Mouse (Mus musculus): ENCODE measurements around the gene Mrpl2. TPM values are rescaled to one million over a fixed set of nuclear protein-coding genes. Genes with fewer than 3 reads are reported as not detected.

Mrpl2 gene
- total and polyA plus RNA-seq, 2 experiments = 58.5 to 95.1 TPM

- WGBS = 90% methylated on average over 5 of the region's 5 CpGs
- Histone ChIP-seq H3K27me3 (ENCODE audit: control insufficient read depth, insufficient read depth, low read length) (no peaks in the 10 kb centered on the region), H3K36me3 (ENCODE audit: control insufficient read depth, insufficient read depth, low read length) (no peaks in the 10 kb centered on the region), H3K79me2 (ENCODE audit: control insufficient read depth, insufficient read depth, low read length) (no peaks in the 10 kb centered on the region), H3K4me1 (ENCODE audit: control insufficient read depth, insufficient read depth, low read length) (no peaks in the 10 kb centered on the region), H3K9ac (ENCODE audit: low read depth, low read length) (no peak overlapping the region), H3K27ac (replicated peaks; ENCODE audit: insufficient read depth, low read depth, low read length) (no peak overlapping the region), H3K4me3 (ENCODE audit: insufficient read depth, low read depth, low read length) (no peak overlapping the region)
- TF ChIP-seq CTCF (IDR thresholded peaks at IDR 0.05; ENCODE audit: low read depth, low read length) = no peak
- no peak for TF ChIP-seq POLR2A (IDR thresholded peaks at IDR 0.05; ENCODE audit: extremely low read depth, insufficient read depth, low read length)
- DNase-seq (ENCODE audit: extremely low read depth, low read depth, low spot score) = no peak
Measured at GRCm38 (mm10) chr17:46605126-46605525, 40.9 kb upstream of the Mrpl2 start.

- no peak overlapping the region for H3K9ac ChIP-seq (ENCODE audit: low read depth, low read length)
- no peak overlapping the region for H3K27ac ChIP-seq (replicated peaks; ENCODE audit: insufficient read depth, low read depth, low read length)
- H3K4me3 ChIP-seq (ENCODE audit: insufficient read depth, low read depth, low read length) = no peak overlapping the region
- DNase-seq (ENCODE audit: extremely low read depth, low read depth, low spot score) = no peak
- H3K4me1 ChIP-seq (ENCODE audit: control insufficient read depth, insufficient read depth, low read length) = no peaks in the 10 kb centered on the region
- H3K27me3 ChIP-seq (ENCODE audit: control insufficient read depth, insufficient read depth, low read length) = no peaks in the 10 kb centered on the region
- WGBS = 89% methylated on average over 12 of the region's 12 CpGs
- no peaks in the 10 kb centered on the region for H3K79me2 ChIP-seq (ENCODE audit: control insufficient read depth, insufficient read depth, low read length)
- no peaks in the 10 kb centered on the region for H3K36me3 ChIP-seq (ENCODE audit: control insufficient read depth, insufficient read depth, low read length)
- TF ChIP-seq POLR2A (IDR thresholded peaks at IDR 0.05; ENCODE audit: extremely low read depth, insufficient read depth, low read length) (no peak), CTCF (IDR thresholded peaks at IDR 0.05; ENCODE audit: low read depth, low read length) (no peak)
Measured at GRCm38 (mm10) chr17:46605987-46606386, 40.0 kb upstream of the Mrpl2 start.

- Histone ChIP-seq H3K27ac (replicated peaks; ENCODE audit: insufficient read depth, low read depth, low read length) (no peak overlapping the region), H3K36me3 (ENCODE audit: control insufficient read depth, insufficient read depth, low read length) (no peaks in the 10 kb centered on the region), H3K4me1 (ENCODE audit: control insufficient read depth, insufficient read depth, low read length) (no peaks in the 10 kb centered on the region), H3K27me3 (ENCODE audit: control insufficient read depth, insufficient read depth, low read length) (no peaks in the 10 kb centered on the region), H3K9ac (ENCODE audit: low read depth, low read length) (peak overlapping the region; percentile 43), H3K4me3 (ENCODE audit: insufficient read depth, low read depth, low read length) (no peak overlapping the region), H3K79me2 (ENCODE audit: control insufficient read depth, insufficient read depth, low read length) (no peaks in the 10 kb centered on the region)
- no peak for DNase-seq (ENCODE audit: extremely low read depth, low read depth, low spot score)
- TF ChIP-seq CTCF (IDR thresholded peaks at IDR 0.05; ENCODE audit: low read depth, low read length) (no peak), POLR2A (IDR thresholded peaks at IDR 0.05; ENCODE audit: extremely low read depth, insufficient read depth, low read length) (no peak)
- 74% methylated on average over 15 of the region's 15 CpGs for WGBS
Measured at GRCm38 (mm10) chr17:46609721-46610514, 36.1 kb upstream of the Mrpl2 start.

GRCm38 (mm10) chr17:46611316-46611715 is 34.7 kb upstream of the Mrpl2 start:
- H3K36me3 ChIP-seq (ENCODE audit: control insufficient read depth, insufficient read depth, low read length) = no peaks in the 10 kb centered on the region
- H3K27me3 ChIP-seq (ENCODE audit: control insufficient read depth, insufficient read depth, low read length) = no peaks in the 10 kb centered on the region
- no peak for TF ChIP-seq CTCF (IDR thresholded peaks at IDR 0.05; ENCODE audit: low read depth, low read length)
- TF ChIP-seq POLR2A (IDR thresholded peaks at IDR 0.05; ENCODE audit: extremely low read depth, insufficient read depth, low read length) = no peak
- WGBS = 95% methylated on average over 6 of the region's 6 CpGs
- H3K4me3 ChIP-seq (ENCODE audit: insufficient read depth, low read depth, low read length) = no peak overlapping the region
- no peaks in the 10 kb centered on the region for H3K79me2 ChIP-seq (ENCODE audit: control insufficient read depth, insufficient read depth, low read length)
- no peaks in the 10 kb centered on the region for H3K4me1 ChIP-seq (ENCODE audit: control insufficient read depth, insufficient read depth, low read length)
- H3K27ac ChIP-seq (replicated peaks; ENCODE audit: insufficient read depth, low read depth, low read length) = no peak overlapping the region
- H3K9ac ChIP-seq (ENCODE audit: low read depth, low read length) = no peak overlapping the region
- no peak for DNase-seq (ENCODE audit: extremely low read depth, low read depth, low spot score)

DNA sequence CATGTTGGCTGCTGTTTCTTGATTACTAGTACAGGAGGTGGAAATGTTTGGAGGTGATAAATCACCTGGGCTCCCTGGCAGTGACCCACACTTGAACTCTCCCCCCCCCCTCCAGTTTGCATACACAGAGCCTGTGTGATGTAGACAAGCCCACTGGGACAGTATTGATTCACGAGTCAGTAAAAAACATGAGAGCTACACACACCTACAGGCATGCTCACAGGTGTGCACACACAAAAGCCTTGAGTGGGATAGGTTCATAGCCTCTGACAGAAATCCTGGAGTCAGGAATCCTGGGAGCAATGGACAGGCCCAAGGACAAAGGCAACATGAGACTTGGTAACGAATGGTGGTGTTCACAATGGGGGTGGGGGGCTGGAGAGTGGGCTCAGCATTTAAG is 33.8 kb upstream of the Mrpl2 start:
- no peak for DNase-seq (ENCODE audit: extremely low read depth, low read depth, low spot score)
- Histone ChIP-seq H3K4me3 (ENCODE audit: insufficient read depth, low read depth, low read length) (no peak overlapping the region), H3K79me2 (ENCODE audit: control insufficient read depth, insufficient read depth, low read length) (no peaks in the 10 kb centered on the region), H3K9ac (ENCODE audit: low read depth, low read length) (no peak overlapping the region), H3K27ac (replicated peaks; ENCODE audit: insufficient read depth, low read depth, low read length) (no peak overlapping the region), H3K36me3 (ENCODE audit: control insufficient read depth, insufficient read depth, low read length) (no peaks in the 10 kb centered on the region), H3K27me3 (ENCODE audit: control insufficient read depth, insufficient read depth, low read length) (no peaks in the 10 kb centered on the region), H3K4me1 (ENCODE audit: control insufficient read depth, insufficient read depth, low read length) (no peaks in the 10 kb centered on the region)
- TF ChIP-seq CTCF (IDR thresholded peaks at IDR 0.05; ENCODE audit: low read depth, low read length) = no peak
- 77% methylated on average over 2 of the region's 2 CpGs for WGBS

DNA sequence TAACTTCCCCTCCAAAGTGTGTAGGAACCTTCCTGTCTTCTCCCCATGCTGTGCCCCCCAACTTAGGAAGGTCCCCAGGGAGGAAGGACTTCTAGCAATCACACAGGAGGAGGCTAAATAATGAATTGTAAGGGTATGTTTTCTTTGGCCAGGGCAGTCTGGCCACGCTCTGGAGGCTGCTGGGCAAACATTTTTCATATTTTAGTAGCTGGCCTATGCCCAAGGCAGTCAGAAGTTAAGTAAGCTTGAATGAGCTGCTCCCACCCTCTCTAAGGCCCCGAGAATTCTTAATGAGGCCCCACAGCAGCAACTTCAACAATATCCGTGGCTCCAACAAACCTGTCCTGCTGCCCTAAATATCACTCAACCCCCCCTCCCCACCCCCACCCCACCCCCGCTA is 33.2 kb upstream of the Mrpl2 start:
- no peaks in the 10 kb centered on the region for H3K27me3 ChIP-seq (ENCODE audit: control insufficient read depth, insufficient read depth, low read length)
- 59% methylated on average over 4 of the region's 4 CpGs for WGBS
- no peaks in the 10 kb centered on the region for H3K4me1 ChIP-seq (ENCODE audit: control insufficient read depth, insufficient read depth, low read length)
- no peaks in the 10 kb centered on the region for H3K36me3 ChIP-seq (ENCODE audit: control insufficient read depth, insufficient read depth, low read length)
- no peak overlapping the region for H3K9ac ChIP-seq (ENCODE audit: low read depth, low read length)
- no peak overlapping the region for H3K27ac ChIP-seq (replicated peaks; ENCODE audit: insufficient read depth, low read depth, low read length)
- no peaks in the 10 kb centered on the region for H3K79me2 ChIP-seq (ENCODE audit: control insufficient read depth, insufficient read depth, low read length)
- no peak for DNase-seq (ENCODE audit: extremely low read depth, low read depth, low spot score)
- TF ChIP-seq POLR2A (IDR thresholded peaks at IDR 0.05; ENCODE audit: extremely low read depth, insufficient read depth, low read length) = no peak
- TF ChIP-seq CTCF (IDR thresholded peaks at IDR 0.05; ENCODE audit: low read depth, low read length) = no peak
- no peak overlapping the region for H3K4me3 ChIP-seq (ENCODE audit: insufficient read depth, low read depth, low read length)

Data from liver, adult 2 months (tissue).